Mouse (Mus musculus) testis, adult 10 weeks (tissue): ENCODE data around the gene Mogs. TPM values are rescaled to one million over a fixed set of nuclear protein-coding genes. Genes with fewer than 3 reads are reported as not detected.

Experiments
- polyA plus RNA-seq: library from polyadenylated mRNA; stranded (reverse); fragments of 350-450 nt; fragmentation: Illumina TruSeq; extraction: RNeasy Lipid Tissue Mini Kit (QIAGEN cat#74804); gene quantifications from one replicate; pipeline ENCODE4 v1.2.3, GENCODE M21; 2014; ENCODE audit warnings: low read depth, low replicate concordance

Mogs gene
- 0.87 TPM for polyA plus RNA-seq

GRCm38 (mm10) chr6:83115011-83115671, at the start of gene Mogs:
Mogs (plus strand) TSS chr6:83115496.

DNA sequence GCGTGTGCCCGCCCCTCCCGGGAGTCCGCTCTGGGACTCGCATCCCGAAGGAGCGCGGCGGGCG, 45.2 kb upstream of the Mogs start, which contains the start of gene Tlx2:
Tlx2 (minus strand) TSS at position 47 of the 64 bp plus-strand sequence.

GRCm38 (mm10) chr6:83077630-83078323, 37.5 kb upstream of the Mogs start, which contains the start of gene Pcgf1:
Pcgf1 (plus strand) TSS chr6:83077869.

DNA sequence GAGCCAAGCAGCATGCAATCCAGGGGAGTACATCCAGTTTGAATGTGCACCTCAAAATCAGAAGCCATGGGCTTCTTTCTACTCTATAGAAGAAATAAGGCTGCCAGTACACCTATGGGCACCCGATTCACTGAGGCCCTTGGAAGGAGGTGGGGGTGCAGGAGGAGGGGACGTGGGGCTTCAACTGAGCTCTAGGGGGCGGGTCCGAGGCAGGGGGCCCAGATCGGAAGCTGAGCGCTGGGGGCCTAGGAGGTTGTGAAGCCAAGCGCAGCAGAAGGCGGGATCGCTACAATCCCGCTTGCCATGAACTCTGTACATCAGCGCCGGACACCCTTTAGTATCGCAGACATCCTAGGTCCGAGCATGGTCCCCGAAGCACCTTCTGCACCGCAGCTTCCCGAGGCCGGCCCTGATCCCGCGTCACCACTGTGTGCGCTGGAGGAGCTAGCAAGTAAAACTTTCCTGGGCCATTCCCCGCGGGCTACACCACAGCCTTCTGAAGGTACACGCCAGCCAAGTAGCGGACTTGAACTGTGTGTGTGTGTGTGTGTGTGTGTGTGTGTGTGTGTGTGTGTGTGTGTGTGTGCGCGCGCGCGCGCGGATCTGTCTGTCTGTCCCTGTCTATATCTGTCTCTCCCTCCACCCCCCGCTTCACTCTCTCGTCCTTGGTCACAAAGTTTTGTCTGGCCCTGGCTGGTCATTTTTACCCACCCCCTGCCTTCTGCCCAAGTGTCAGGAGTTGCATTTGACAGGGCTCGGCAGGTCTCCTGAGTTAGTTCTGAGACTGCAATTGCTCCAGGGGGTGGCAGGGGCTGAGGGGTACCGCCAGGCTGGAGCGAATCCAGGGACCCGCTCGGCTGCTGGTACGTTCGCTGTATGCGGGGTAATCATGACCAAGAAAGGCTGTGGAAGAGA, 28.9 kb upstream of the Mogs start, which contains the start of gene Lbx2:
Lbx2 (plus strand) TSS at position 247 of the 915 bp plus-strand sequence.

GRCm38 (mm10) chr6:83101316-83101687, 14.0 kb upstream of the Mogs start, which contains the start of the genes Ccdc142 and Gm42688:
Ccdc142 (plus strand) TSS chr6:83101601.
Gm42688 (plus strand) TSS chr6:83101617.

GRCm38 (mm10) chr6:83108762-83109668, 6.3 kb upstream of the Mogs start, which contains the start of gene Mrpl53:
Mrpl53 (plus strand) TSS chr6:83109040.

DNA sequence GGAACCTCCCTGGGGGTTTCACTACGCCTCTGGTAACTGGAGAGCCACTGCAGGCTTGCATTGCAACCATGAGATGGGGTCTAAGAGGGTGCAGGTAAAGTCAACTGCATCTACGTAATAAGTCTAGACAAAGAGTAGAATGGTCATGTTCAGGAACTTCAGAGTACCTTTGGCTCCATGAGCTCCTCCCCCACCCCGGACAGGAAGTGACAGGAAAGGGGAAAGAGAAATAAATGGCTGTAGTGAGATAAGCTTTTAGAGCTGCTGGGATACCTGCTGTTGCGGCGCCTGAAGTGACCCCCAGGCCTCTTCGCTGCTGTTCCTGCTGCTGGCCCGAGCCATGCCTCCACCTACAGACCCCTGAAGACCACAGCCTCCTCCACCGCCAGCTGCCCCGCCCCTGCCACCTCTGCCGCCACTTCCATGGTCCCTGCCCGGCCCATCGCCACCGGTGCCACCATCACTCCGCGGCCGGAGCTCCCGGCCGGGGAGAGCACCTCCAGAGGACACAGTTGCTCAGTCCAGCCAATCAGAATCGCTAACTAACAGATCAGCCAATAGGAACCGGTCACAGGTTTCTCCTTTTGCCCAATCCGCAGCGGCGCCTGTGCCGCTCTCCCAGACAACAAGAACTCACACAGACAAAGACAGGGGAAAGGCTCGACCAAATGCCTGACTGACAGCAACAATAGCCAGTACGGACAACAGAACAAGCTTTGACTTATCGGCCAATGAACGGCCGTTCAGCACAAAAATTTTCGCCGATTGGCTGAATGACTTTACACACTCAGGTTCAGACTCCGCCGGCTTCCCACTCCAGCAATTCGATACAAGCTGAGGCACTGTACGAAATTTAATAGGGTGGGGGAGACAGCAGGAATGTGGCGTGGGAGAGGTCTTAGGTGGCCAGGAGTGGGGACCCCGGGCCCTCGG, 5.9 kb downstream of the Mogs start, which contains the start of gene Wbp1:
Wbp1 (minus strand) TSS at position 630 of the 933 bp plus-strand sequence.

DNA sequence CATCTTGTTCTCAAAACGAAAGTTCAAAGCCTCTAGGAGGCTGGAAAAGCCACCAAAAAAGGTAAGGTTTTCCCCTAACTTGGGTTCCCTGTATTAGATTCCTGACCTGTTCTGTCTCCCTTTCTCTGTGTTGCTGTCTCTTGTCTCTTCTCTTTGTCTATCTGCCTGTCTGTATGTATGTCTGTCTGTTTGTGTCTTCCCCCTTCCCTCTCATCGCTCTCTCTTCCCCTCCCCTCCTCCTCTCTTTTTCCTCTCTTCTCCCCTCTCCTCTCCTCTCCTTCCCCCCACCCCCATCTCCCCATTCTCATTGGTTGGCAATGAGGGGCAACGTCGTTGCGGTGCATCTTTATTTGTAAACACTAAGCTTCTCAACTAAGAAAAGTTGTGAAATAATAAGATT, 10.0 kb downstream of the Mogs start, which contains the start of gene Ino80b:
Ino80b (minus strand) TSS at position 101 of the 400 bp plus-strand sequence.

GRCm38 (mm10) chr6:83134951-83135513, 19.7 kb downstream of the Mogs start, which contains the start of gene Rtkn:
Rtkn (plus strand) TSS chr6:83135463.

DNA sequence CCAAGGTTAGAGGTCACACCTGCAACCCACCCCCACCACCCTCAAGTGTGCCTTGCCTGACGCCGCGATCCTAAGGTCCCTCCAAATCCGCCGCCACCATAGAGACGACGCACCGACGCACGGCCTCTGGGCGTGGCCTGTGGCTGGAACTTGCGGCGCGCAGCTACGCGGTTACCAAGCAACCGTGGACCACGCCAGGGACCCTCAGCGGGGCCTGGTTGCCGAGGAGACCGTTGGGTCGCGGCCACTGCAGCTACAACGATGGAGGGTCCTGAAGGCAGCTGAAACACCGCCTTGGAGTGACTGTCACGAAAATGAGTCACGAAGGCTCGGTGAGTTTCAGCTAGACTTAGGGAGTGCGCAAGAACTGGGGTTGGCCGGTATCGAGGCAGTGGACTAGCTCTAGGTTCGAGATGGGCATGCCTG, 41.0 kb downstream of the Mogs start, which contains the start of the genes Wdr54 and 1700003E16Rik:
Wdr54 (minus strand) TSS at position 139 of the 426 bp plus-strand sequence.
1700003E16Rik (plus strand) TSS at position 146 of the 426 bp plus-strand sequence.

DNA sequence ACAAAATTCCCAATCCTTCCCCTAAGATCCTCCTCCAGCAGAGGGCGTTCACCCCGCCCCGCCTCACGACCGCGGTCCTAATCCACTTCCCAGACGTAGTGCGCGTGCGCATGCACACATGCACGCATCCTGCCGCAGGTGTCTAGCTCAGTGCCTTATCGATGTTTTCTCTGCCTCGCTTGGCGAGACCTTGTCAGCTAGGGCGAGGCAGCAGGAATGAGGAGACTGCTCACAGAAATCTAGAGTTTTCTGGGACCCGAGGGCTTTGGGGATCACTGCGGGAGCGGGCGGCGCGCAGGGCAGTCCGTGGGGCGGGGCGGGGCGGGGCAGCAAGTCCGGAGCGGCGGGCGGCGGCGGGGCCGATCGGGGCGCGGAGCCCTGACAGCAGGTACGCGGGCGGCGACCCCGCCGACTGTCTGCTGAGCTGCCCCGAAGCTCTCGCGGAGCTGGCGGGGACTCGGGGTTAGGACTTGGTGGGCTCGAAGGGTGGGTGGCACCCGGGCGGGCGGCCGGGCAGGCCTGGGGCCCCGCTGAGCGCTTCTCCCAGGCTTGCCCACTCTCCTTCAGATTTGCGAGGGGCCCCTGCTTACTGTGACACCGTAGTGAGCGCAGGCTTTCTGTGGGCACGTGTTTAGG, 50.4 kb downstream of the Mogs start, which contains the start of gene Dctn1:
Dctn1 (plus strand) TSS at position 314 of the 636 bp plus-strand sequence.

Other genes starting within 250 kb of the Mogs start
- gene Sema4f, start 175.7 kb upstream of the Mogs start, polyA plus RNA-seq, result 0.15 TPM
- gene M1ap, start 168.6 kb upstream of the Mogs start, polyA plus RNA-seq, result 28.5 TPM
- gene Dok1, start 82.0 kb upstream of the Mogs start, polyA plus RNA-seq, result not detected
- gene Loxl3, start 81.3 kb upstream of the Mogs start, polyA plus RNA-seq, result 0.42 TPM
- gene Aup1, start 61.0 kb upstream of the Mogs start, polyA plus RNA-seq, result 6.2 TPM
- gene Htra2, start 60.2 kb upstream of the Mogs start, polyA plus RNA-seq, result 2.4 TPM
- gene Dqx1, start 57.7 kb upstream of the Mogs start, polyA plus RNA-seq, result 0.08 TPM
- gene Tlx2, start 45.2 kb upstream of the Mogs start, polyA plus RNA-seq, result not detected
- 13.1 TPM for gene Pcgf1, start 37.6 kb upstream of the Mogs start, polyA plus RNA-seq
- not detected for gene Lbx2, start 29.1 kb upstream of the Mogs start, polyA plus RNA-seq
- gene Ccdc142, start 13.9 kb upstream of the Mogs start, polyA plus RNA-seq, result not detected
- gene Gm42688, start 13.9 kb upstream of the Mogs start, polyA plus RNA-seq, result 2.6 TPM
- 46.1 TPM for gene Mrpl53, start 6.5 kb upstream of the Mogs start, polyA plus RNA-seq
- gene Wbp1, start 6.1 kb downstream of the Mogs start, polyA plus RNA-seq, result 3.4 TPM
- 1.1 TPM for gene Ino80b, start 9.9 kb downstream of the Mogs start, polyA plus RNA-seq
- gene Rtkn, start 20.0 kb downstream of the Mogs start, polyA plus RNA-seq, result 0.28 TPM
- gene Wdr54, start 40.9 kb downstream of the Mogs start, polyA plus RNA-seq, result 1.5 TPM
- gene 1700003E16Rik, start 40.9 kb downstream of the Mogs start, polyA plus RNA-seq, result 2.4 TPM
- gene Dctn1, start 50.4 kb downstream of the Mogs start, polyA plus RNA-seq, result 11.3 TPM
- gene Slc4a5, start 104.3 kb downstream of the Mogs start, polyA plus RNA-seq, result 0.66 TPM
- gene Mthfd2, start 210.4 kb downstream of the Mogs start, polyA plus RNA-seq, result 13.1 TPM
- 55.4 TPM for gene Mob1a, start 210.5 kb downstream of the Mogs start, polyA plus RNA-seq
- 85.7 TPM for gene Bola3, start 233.7 kb downstream of the Mogs start, polyA plus RNA-seq